Mouse (Mus musculus): ENCODE measurements at regions not wholly inside any gene's neighbourhood (a gene's known extent, or its start where the extent isn't known, plus 50 kb on each side); places are given as distances from the start of the nearest gene placed in this dataset.

DNA sequence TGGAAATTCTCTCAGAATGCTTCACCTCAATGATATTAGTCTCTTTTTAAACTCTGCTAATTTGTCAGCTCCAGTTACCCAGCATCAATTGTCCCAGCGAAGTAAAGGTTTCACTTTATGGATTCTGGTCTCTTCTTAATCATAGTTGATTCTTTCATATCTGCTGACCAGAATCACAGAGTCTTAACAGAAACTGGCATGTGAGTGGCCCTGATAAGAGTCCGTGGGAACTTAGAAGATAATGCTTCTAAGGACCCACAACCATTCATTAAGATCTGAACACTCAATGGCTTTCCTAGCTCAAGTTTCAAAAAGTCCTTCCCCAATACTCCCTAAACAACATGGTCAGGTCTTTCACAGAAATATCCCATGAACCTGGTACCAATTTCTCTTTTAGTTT is 126.7 kb downstream of the Nab1 start:
- TF ChIP-seq POLR2A (IDR thresholded peaks at IDR 0.05; ENCODE audit: borderline replicate concordance, low read depth, low read length) = no peak
- TF ChIP-seq CTCF (IDR thresholded peaks at IDR 0.05; ENCODE audit: low read depth, low read length) = no peak
